Mouse (Mus musculus): Measurements from ENCODE around the gene Spata17.

- TF ChIP-seq CTCF (IDR thresholded peaks at IDR 0.05; ENCODE audit: control insufficient read depth, insufficient read depth, low read length) = no peak
- TF ChIP-seq POLR2A (IDR thresholded peaks at IDR 0.05; ENCODE audit: borderline replicate concordance, control insufficient read depth, low read depth, low read length) = no peak
Observed at GRCm38 (mm10) chr1:187044726-187045125, 170.5 kb downstream of the Spata17 start.
